ENCODE assay signal across 26 mouse cellular contexts in the genomic region with DNA sequence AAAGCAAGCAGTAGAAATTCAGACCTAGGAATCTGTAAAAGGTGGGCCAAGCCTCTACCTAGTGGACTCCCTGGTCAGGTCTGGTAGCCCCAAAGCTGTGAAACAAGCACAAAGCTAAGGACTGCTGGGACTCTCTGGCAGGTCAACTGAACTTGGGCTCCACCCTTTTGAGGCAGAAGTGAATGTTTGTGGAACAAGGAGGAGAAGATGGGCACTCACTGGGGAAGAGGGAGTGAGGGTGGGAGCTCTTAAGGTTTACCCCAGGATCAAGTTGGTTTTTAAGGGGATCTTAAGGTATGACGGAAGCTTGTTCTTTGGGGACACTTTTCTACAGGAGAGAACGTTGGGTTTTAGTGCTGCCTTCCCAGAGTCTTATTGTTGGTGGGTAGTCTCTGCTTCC. TPM values are rescaled to one million over a fixed set of nuclear protein-coding genes. Genes with fewer than 3 reads are reported as not detected.
"Had no signal": no experiment of that assay in that cellular context is flagged by ENCODE, and none has a peak within 500 bp of the region (broad histone marks: within the 10 kb centered on the region; RNA-seq: fewer than 3 reads in every experiment).

No protein-coding gene starts in this region.

- ATAC-seq: forebrain, postnatal 0 days; hindbrain, postnatal 0 days; intestine, embryonic 16.5 days; liver, embryonic 12.5 days had no signal

- H3K4me3 ChIP-seq: hindbrain, embryonic 13.5 days; hindbrain, embryonic 15.5 days; kidney, embryonic 15.5 days; limb, embryonic 13.5 days; limb, embryonic 15.5 days; liver, embryonic 12.5 days had no signal

- H3K36me3 ChIP-seq: hindbrain, embryonic 13.5 days; hindbrain, embryonic 15.5 days; kidney, embryonic 15.5 days; limb, embryonic 13.5 days; limb, embryonic 15.5 days; liver, embryonic 12.5 days had no signal

- H3K4me2 ChIP-seq: heart, embryonic 11.5 days; hindbrain, embryonic 13.5 days; hindbrain, embryonic 15.5 days; kidney, embryonic 15.5 days; limb, embryonic 13.5 days; limb, embryonic 15.5 days; liver, embryonic 12.5 days had no signal

- H3K4me1 ChIP-seq: liver, embryonic 12.5 days had no signal

- H3K9ac ChIP-seq: forebrain, postnatal 0 days; hindbrain, embryonic 13.5 days; hindbrain, embryonic 15.5 days; kidney, embryonic 15.5 days; limb, embryonic 13.5 days; limb, embryonic 15.5 days; liver, embryonic 12.5 days had no signal

- H3K27ac ChIP-seq: hindbrain, embryonic 13.5 days; hindbrain, embryonic 15.5 days; hindbrain, postnatal 0 days; kidney, embryonic 15.5 days; kidney, postnatal 0 days; limb, embryonic 13.5 days; limb, embryonic 15.5 days; liver, embryonic 12.5 days had no signal

- DNase-seq: forebrain, postnatal 0 days; gastrocnemius, postnatal 14 days; gastrocnemius, postnatal 36 days; heart, adult 18-20 months; heart, postnatal 14 days; heart, postnatal 36 days; kidney, adult 11 months; kidney, adult 2 months; kidney, adult 9 months; kidney, postnatal 14 days; kidney, postnatal 36 days; layer of hippocampus, adult 9-11 months; layer of hippocampus, postnatal 36 days; left cerebral cortex, postnatal 4 days had no signal

- H3K9me3 ChIP-seq: hindbrain, embryonic 13.5 days; hindbrain, embryonic 15.5 days; kidney, embryonic 15.5 days; limb, embryonic 13.5 days; limb, embryonic 15.5 days; liver, embryonic 12.5 days had no signal

RNA-seq across cellular contexts. Expression of gene Irx1, which starts 3.1 kb away (rescaled TPM):
- polyA plus RNA-seq: intestine, embryonic 14.5 days; intestine, embryonic 16.5 days; large intestine, adult 2 months; liver, embryonic 12.5 days had no signal
